Mouse (Mus musculus) spleen, postnatal 36 days (tissue): Measurements from ENCODE around the gene Lnx1.

Experiments
- DNase-seq, 2 experiments: peaks; one replicate each; pipeline ENCODE4 v3.0.0; 2022; ENCODE audit warnings: low spot score in 2 of 2, mixed read lengths in 1 of 2

Gene Lnx1

GRCm38 (mm10) chr5:74603306-74603705, 99.4 kb downstream of the Lnx1 start:
- DNase-seq, result no peak

- DNase-seq, result no peak
Observed at GRCm38 (mm10) chr5:74602371-74602770, 100.3 kb downstream of the Lnx1 start.

GRCm38 (mm10) chr5:74601965-74602364, 100.7 kb downstream of the Lnx1 start:
- DNase-seq, result no peak

- no peak for DNase-seq
Observed at GRCm38 (mm10) chr5:74601171-74601570, 101.5 kb downstream of the Lnx1 start.

DNA sequence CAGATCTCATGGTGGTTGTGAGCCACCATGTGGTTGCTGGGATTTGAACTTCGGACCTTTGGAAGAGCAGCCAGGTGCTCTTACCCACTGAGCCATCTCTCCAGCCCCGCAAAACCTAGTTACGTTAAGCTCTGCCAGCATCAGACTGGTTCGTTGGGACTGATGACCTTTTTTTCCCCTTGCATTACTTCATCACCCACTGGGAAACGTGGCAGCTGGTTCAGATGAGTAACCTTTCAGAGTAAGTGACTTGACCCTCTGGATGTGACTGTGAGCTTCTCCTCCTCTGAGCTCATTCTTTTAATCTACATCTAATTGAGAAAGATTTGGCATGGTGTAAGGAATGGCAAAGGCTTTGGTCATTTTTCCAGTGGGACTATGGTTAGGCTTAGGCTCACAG, 102.7 kb downstream of the Lnx1 start:
- DNase-seq, result no peak

GRCm38 (mm10) chr5:74593147-74593546, 109.6 kb downstream of the Lnx1 start:
- DNase-seq, result no peak

GRCm38 (mm10) chr5:74591413-74591812, 111.3 kb downstream of the Lnx1 start:
- DNase-seq, result no peak

- DNase-seq, result no peak
Observed at GRCm38 (mm10) chr5:74589133-74589532, 113.6 kb downstream of the Lnx1 start.

DNA sequence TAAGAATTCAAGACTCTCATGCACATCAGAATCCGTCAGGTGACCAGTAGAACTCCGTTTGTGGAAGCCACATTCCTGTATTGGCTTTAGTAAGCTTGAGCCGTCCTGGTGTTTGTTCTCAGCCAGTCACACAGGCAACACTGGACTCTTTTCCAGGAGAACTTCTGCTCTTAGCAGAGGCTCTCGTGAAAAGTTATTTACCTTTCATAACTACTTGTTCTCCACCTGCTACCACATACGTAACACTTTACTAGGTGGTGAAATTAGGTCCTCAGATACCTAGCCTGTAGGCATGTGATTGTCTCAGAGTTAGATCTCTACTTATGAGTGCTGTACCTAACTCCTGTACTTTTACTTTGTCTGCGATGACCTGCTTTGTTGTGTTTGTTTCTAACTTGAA, 130.9 kb downstream of the Lnx1 start:
- no peak for DNase-seq

GRCm38 (mm10) chr5:74561151-74561550, 141.6 kb downstream of the Lnx1 start:
- DNase-seq, result no peak

- DNase-seq, result no peak
Observed at GRCm38 (mm10) chr5:74549566-74549965, 153.1 kb downstream of the Lnx1 start.

DNA sequence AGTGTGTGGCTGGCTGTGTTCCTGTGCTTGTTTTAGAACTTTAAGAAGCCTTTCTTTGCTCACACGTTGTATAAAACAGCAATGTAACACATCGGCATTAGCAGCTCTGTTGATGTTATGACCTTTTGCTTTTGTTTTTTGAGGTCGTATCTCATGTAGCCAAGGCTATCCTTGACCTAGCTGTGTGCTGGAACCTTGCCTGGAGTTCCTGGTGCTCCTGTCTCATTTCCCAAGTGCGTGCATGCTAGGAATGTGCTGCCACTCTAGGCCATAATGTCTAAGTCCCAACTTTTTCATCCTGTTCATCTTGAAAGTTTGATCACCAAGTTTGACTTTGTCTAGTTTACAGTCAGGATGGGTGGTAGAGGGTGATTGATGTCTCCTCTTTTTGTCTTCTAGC, 157.1 kb downstream of the Lnx1 start:
- no peak for DNase-seq
